ENCODE assay signal across 11 mouse cellular contexts in the genomic region with DNA sequence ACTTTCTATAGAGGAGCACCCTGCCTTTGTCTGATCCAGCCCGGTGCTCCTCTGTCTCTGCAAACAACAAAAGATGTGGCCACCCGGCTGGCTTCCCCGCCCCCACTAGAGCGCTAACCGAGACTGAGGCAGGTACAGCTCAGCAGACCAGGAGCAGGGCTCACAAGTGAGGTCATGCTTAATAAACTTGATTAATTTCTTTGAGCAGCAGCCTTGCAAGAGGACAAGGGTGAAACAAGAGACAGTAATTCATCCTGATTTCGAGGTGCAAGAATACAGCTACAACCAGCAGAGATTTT. TPM values are rescaled to one million over a fixed set of nuclear protein-coding genes. Genes with fewer than 3 reads are reported as not detected.
DNase-seq lines count a peak whose midpoint lies in the region; ATAC-seq and TF ChIP-seq lines count a peak whose summit lies in the region.
"Had no signal": no experiment of that assay in that cellular context is flagged by ENCODE, and none has a peak within 500 bp of the region (broad histone marks: within the 10 kb centered on the region; RNA-seq: fewer than 3 reads in every experiment).

No protein-coding gene starts in this region.

- no peak overlapping the region for H3K4me3 ChIP-seq in stomach, embryonic 16.5 days (replicated peaks; ENCODE audit: low read length)
- H3K4me3 ChIP-seq in stomach, postnatal 0 days (ENCODE audit: low read depth, low read length), result no peak overlapping the region
- no peak overlapping the region for H3K4me3 ChIP-seq in forebrain, embryonic 16.5 days (replicated peaks; ENCODE audit: low read length)
- no peak overlapping the region for H3K4me3 ChIP-seq in midbrain, embryonic 14.5 days (replicated peaks; ENCODE audit: low read depth, low read length)
- no peak overlapping the region for H3K4me3 ChIP-seq in left cerebral cortex, adult 2 months
- H3K4me3 ChIP-seq: liver, embryonic 15.5 days had no signal

- 30% methylated on average over 6 of the region's 6 CpGs for WGBS in stomach, embryonic 16.5 days
- 30% methylated on average over 6 of the region's 6 CpGs for WGBS in stomach, postnatal 0 days
- 10% methylated on average over 6 of the region's 6 CpGs for WGBS in forebrain, embryonic 16.5 days
- WGBS in midbrain, embryonic 14.5 days, result 4% methylated on average over 6 of the region's 6 CpGs

- H3K9ac ChIP-seq in stomach, embryonic 16.5 days (ENCODE audit: low read length), result 0 out of 2 replicates have a peak overlapping the region, but pooled peaks have one; percentile 25
- H3K9ac ChIP-seq in stomach, postnatal 0 days (ENCODE audit: low read length), result no peak overlapping the region
- peak overlapping the region; percentile 4 for H3K9ac ChIP-seq in forebrain, embryonic 16.5 days (replicated peaks; ENCODE audit: low read depth, low read length)
- peak overlapping the region; percentile 44 for H3K9ac ChIP-seq in midbrain, embryonic 14.5 days (replicated peaks; ENCODE audit: low read length)
- H3K9ac ChIP-seq: liver, embryonic 15.5 days had no signal

- TF ChIP-seq CTCF in stomach, postnatal 0 days (IDR thresholded peaks at IDR 0.05; ENCODE audit: low read depth), result no peak
- no peak for TF ChIP-seq CTCF in left cerebral cortex, adult 2 months (IDR thresholded peaks at IDR 0.05)

- TF ChIP-seq EP300 in stomach, postnatal 0 days (optimal IDR thresholded peaks at IDR 0.05), result no peak

- no peak for ATAC-seq in stomach, embryonic 16.5 days (ENCODE audit: insufficient read depth, low FRiP score)
- ATAC-seq in stomach, postnatal 0 days (ENCODE audit: low FRiP score, low TSS enrichment), result no peak
- peak; percentile 57; the same call in 1 of the 2 replicates for ATAC-seq in forebrain, embryonic 16.5 days
- ATAC-seq in midbrain, embryonic 14.5 days (ENCODE audit: low FRiP score, low TSS enrichment), result 0 out of 2 replicates have a peak, but pooled peaks have one; percentile 48
- ATAC-seq: intestine, postnatal 0 days had no signal

- intact Hi-C loops in left cerebral cortex, adult 2 months (cut with DNase I), result no loop called here

- no peaks in the 10 kb centered on the region for H3K27me3 ChIP-seq in stomach, embryonic 16.5 days (ENCODE audit: control insufficient read depth, insufficient read depth, low read length)
- no peaks in the 10 kb centered on the region for H3K27me3 ChIP-seq in stomach, postnatal 0 days (ENCODE audit: control insufficient read depth, insufficient read depth, low read length)
- no peaks in the 10 kb centered on the region for H3K27me3 ChIP-seq in forebrain, embryonic 16.5 days (replicated peaks; ENCODE audit: control insufficient read depth, insufficient read depth, low read length)
- no peaks in the 10 kb centered on the region for H3K27me3 ChIP-seq in midbrain, embryonic 14.5 days (ENCODE audit: control insufficient read depth, insufficient read depth, low read length)
- H3K27me3 ChIP-seq: CH12.LX; liver, embryonic 15.5 days had no signal

- no peak overlapping the region for H3K4me2 ChIP-seq in stomach, embryonic 16.5 days (ENCODE audit: low read depth, low read length)
- no peak overlapping the region for H3K4me2 ChIP-seq in stomach, postnatal 0 days (replicated peaks; ENCODE audit: low read depth)
- no peak overlapping the region for H3K4me2 ChIP-seq in forebrain, embryonic 16.5 days (ENCODE audit: low read length)
- H3K4me2 ChIP-seq in midbrain, embryonic 14.5 days (ENCODE audit: low read length), result no peak overlapping the region
- H3K4me2 ChIP-seq: liver, embryonic 15.5 days had no signal

- no peaks in the 10 kb centered on the region for H3K9me3 ChIP-seq in stomach, embryonic 16.5 days (replicated peaks; ENCODE audit: control insufficient read depth, low read length)
- no peaks in the 10 kb centered on the region for H3K9me3 ChIP-seq in stomach, postnatal 0 days (ENCODE audit: control insufficient read depth, low read length)
- no peaks in the 10 kb centered on the region for H3K9me3 ChIP-seq in forebrain, embryonic 16.5 days (ENCODE audit: control insufficient read depth, low read length)
- no peaks in the 10 kb centered on the region for H3K9me3 ChIP-seq in midbrain, embryonic 14.5 days (ENCODE audit: control insufficient read depth, low read length)
- H3K9me3 ChIP-seq: liver, embryonic 15.5 days had no signal

- H3K27ac ChIP-seq in stomach, embryonic 16.5 days (ENCODE audit: low read length), result no peak overlapping the region
- H3K27ac ChIP-seq in stomach, postnatal 0 days (replicated peaks), result no peak overlapping the region
- peak overlapping the region; percentile 76 for H3K27ac ChIP-seq in forebrain, embryonic 16.5 days (ENCODE audit: low read length)
- peak overlapping the region; percentile 43 for H3K27ac ChIP-seq in midbrain, embryonic 14.5 days (replicated peaks; ENCODE audit: low read depth, low read length)
- H3K27ac ChIP-seq in left cerebral cortex, adult 2 months, result no peak overlapping the region
- H3K27ac ChIP-seq: liver, embryonic 15.5 days had no signal

- DNase-seq in stomach, postnatal 0 days (ENCODE audit: low spot score), result no peak
- DNase-seq in midbrain, embryonic 14.5 days, result peak; percentile 59
- no peak for DNase-seq in thymus, postnatal 36 days
- DNase-seq in testis, postnatal 10 days (ENCODE audit: low spot score), result no peak
- no peak for DNase-seq in left cerebral cortex, adult 2 months (ENCODE audit: extremely low spot score in 1 of 2, low spot score in 2 of 2)

- peaks cover 3% of the 10 kb centered on the region; the same call in 1 of the 2 replicates for H3K4me1 ChIP-seq in stomach, embryonic 16.5 days (ENCODE audit: control insufficient read depth, insufficient read depth, low read length)
- H3K4me1 ChIP-seq in stomach, postnatal 0 days (replicated peaks; ENCODE audit: control insufficient read depth, insufficient read depth), result no peaks in the 10 kb centered on the region; the same call in 1 of the 2 replicates
- H3K4me1 ChIP-seq in forebrain, embryonic 16.5 days (replicated peaks; ENCODE audit: control insufficient read depth, insufficient read depth, low read length), result peaks cover 14% of the 10 kb centered on the region
- H3K4me1 ChIP-seq in midbrain, embryonic 14.5 days (ENCODE audit: control insufficient read depth, insufficient read depth, low read length), result peaks cover 9% of the 10 kb centered on the region

- no peaks in the 10 kb centered on the region for H3K36me3 ChIP-seq in stomach, embryonic 16.5 days (ENCODE audit: control insufficient read depth, insufficient read depth, low read length)
- H3K36me3 ChIP-seq in stomach, postnatal 0 days (ENCODE audit: control insufficient read depth, insufficient read depth, low read length), result no peaks in the 10 kb centered on the region
- no peaks in the 10 kb centered on the region for H3K36me3 ChIP-seq in forebrain, embryonic 16.5 days (ENCODE audit: control insufficient read depth, insufficient read depth)
- H3K36me3 ChIP-seq in midbrain, embryonic 14.5 days (ENCODE audit: control insufficient read depth, insufficient read depth, low read length), result no peaks in the 10 kb centered on the region
- H3K36me3 ChIP-seq: liver, embryonic 15.5 days had no signal

RNA-seq across cellular contexts. Expression of a gene that starts 8.5 kb away (rescaled TPM):
- polyA plus RNA-seq in stomach, embryonic 16.5 days (2015; fragmentation: Nextera tagmentation; extraction: Ambion mirVana), result 0.57 and 0.94 TPM in 2 replicates
- polyA plus RNA-seq in stomach, postnatal 0 days (2015; fragmentation: Nextera tagmentation; extraction: Ambion mirVana), result 0.51 and 0.85 TPM in 2 replicates
- polyA plus RNA-seq in forebrain, embryonic 16.5 days (2015; fragmentation: Nextera tagmentation; extraction: Ambion mirVana), result 0.48 and 0.52 TPM in 2 replicates
- 1.1 and 1.2 TPM in 2 replicates for polyA plus RNA-seq in midbrain, embryonic 14.5 days (2014; fragmentation: Nextera tagmentation; extraction: Ambion mirVana)
- 1 to 10 TPM; 1.4 to 1.6 TPM for total RNA-seq in left cerebral cortex, adult 2 months (2021)
- total RNA-seq: megakaryocyte, adult 5-6 weeks had no signal

RNA-seq across cellular contexts. Expression of a gene that starts 22.5 kb away (rescaled TPM):
- polyA plus RNA-seq in stomach, embryonic 16.5 days (2015; fragmentation: Nextera tagmentation; extraction: Ambion mirVana), result 11.6 and 12.0 TPM in 2 replicates
- 3.1 and 3.9 TPM in 2 replicates for polyA plus RNA-seq in stomach, postnatal 0 days (2015; fragmentation: Nextera tagmentation; extraction: Ambion mirVana)
- polyA plus RNA-seq in forebrain, embryonic 16.5 days (2015; fragmentation: Nextera tagmentation; extraction: Ambion mirVana), result 8.4 and 10.2 TPM in 2 replicates
- 3.8 and 5.9 TPM in 2 replicates for polyA plus RNA-seq in midbrain, embryonic 14.5 days (2014; fragmentation: Nextera tagmentation; extraction: Ambion mirVana)
- total RNA-seq in left cerebral cortex, adult 2 months (2021), result 1 to 10 TPM; 2.5 to 3.8 TPM

RNA-seq across cellular contexts. Expression of a gene that starts 22.6 kb away (rescaled TPM):
- polyA plus RNA-seq in stomach, embryonic 16.5 days (2015; fragmentation: Nextera tagmentation; extraction: Ambion mirVana), result 28.4 and 31.9 TPM in 2 replicates
- polyA plus RNA-seq in stomach, postnatal 0 days (2015; fragmentation: Nextera tagmentation; extraction: Ambion mirVana), result 16.0 and 17.3 TPM in 2 replicates
- polyA plus RNA-seq in forebrain, embryonic 16.5 days (2015; fragmentation: Nextera tagmentation; extraction: Ambion mirVana), result 32.6 and 36.7 TPM in 2 replicates
- polyA plus RNA-seq in midbrain, embryonic 14.5 days (2014; fragmentation: Nextera tagmentation; extraction: Ambion mirVana), result 22.6 and 30.4 TPM in 2 replicates
- total RNA-seq in left cerebral cortex, adult 2 months (2021), result 10 to 100 TPM; 13.0 to 13.4 TPM

RNA-seq across cellular contexts. Expression of a gene that starts 47.2 kb away (rescaled TPM):
- 0.44 and 0.56 TPM in 2 replicates for polyA plus RNA-seq in stomach, embryonic 16.5 days (2015; fragmentation: Nextera tagmentation; extraction: Ambion mirVana)
- 0.04 and 0.06 TPM in 2 replicates for polyA plus RNA-seq in stomach, postnatal 0 days (2015; fragmentation: Nextera tagmentation; extraction: Ambion mirVana)
- polyA plus RNA-seq in forebrain, embryonic 16.5 days (2015; fragmentation: Nextera tagmentation; extraction: Ambion mirVana), result 8.8 and 9.1 TPM in 2 replicates
- polyA plus RNA-seq in midbrain, embryonic 14.5 days (2014; fragmentation: Nextera tagmentation; extraction: Ambion mirVana), result 7.7 and 9.2 TPM in 2 replicates
- 10 to 100 TPM in 1 of 2 experiments, 1 to 10 TPM in 1; 9.3 to 11.0 TPM for total RNA-seq in left cerebral cortex, adult 2 months (2021)

Comparison
In these comparisons a context has a peak if more than half of its experiments do, and no peak if none do; other contexts are left out.
1. ATAC-seq: peak in forebrain, embryonic 16.5 days (single experiment) and midbrain, embryonic 14.5 days (single experiment); none in stomach, embryonic 16.5 days (single experiment) and stomach, postnatal 0 days (single experiment).
2. H3K27ac ChIP-seq: peak in forebrain, embryonic 16.5 days (single experiment) and midbrain, embryonic 14.5 days (single experiment); none in stomach, embryonic 16.5 days (single experiment), stomach, postnatal 0 days (single experiment) and left cerebral cortex, adult 2 months (single experiment).